7 mouse cellular contexts compared by ENCODE assay signal in the genomic region with DNA sequence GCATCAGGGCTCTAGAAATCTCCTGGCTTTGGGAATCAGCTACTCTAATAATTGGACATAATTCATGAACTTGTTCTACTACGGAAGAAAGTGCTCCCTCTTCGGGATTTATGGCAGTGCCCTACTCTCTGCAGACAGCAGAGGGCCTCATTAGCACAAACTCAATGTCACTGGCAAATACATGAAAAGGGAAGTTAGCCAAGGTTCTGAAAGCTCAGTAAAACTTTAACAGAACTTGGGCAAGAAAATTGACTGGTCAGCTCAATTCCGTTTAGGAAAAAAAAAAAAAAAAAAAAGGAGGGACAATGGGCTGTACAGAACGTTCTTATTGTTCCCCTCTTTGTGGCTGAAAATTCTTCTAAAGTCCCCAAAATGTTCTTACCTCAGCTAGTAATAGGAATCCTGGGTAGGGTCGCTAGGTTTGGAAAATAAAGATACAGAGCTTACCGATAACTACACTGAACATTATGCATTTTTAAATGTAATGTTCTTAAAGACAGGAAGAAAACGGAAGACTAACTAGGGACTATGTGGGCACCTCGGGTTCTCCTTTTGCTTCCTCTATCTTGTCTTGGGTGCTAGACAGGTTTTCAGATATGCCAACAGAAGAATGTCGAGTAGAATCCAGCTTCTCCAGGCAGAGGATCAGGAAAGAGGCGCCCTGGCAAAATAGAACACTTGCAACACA. TPM values are rescaled to one million over a fixed set of nuclear protein-coding genes. Genes with fewer than 3 reads are reported as not detected.
DNase-seq lines count a peak whose midpoint lies in the region; ATAC-seq and TF ChIP-seq lines count a peak whose summit lies in the region.

No protein-coding gene starts in this region.

- no peak for TF ChIP-seq POLR2A in bone marrow, adult 2 months (IDR thresholded peaks at IDR 0.05; ENCODE audit: borderline replicate concordance, control insufficient read depth, low read depth, low read length)
- TF ChIP-seq POLR2A in lung, adult 2 months (IDR thresholded peaks at IDR 0.05; ENCODE audit: borderline replicate concordance, extremely low read depth, low read depth, low read length), result no peak

- ATAC-seq in limb, embryonic 11.5 days (ENCODE audit: insufficient number of reproducible peaks, low FRiP score, low TSS enrichment, low read depth), result no peak

- peak; percentile 28 for DNase-seq in limb, embryonic 11.5 days (ENCODE audit: low spot score)
- no peak for DNase-seq in limb, embryonic 10.5 days (ENCODE audit: low spot score)
- peak; percentile 72 for DNase-seq in MEL-GATA-1-ER (ENCODE audit: extremely low read depth, low read depth)
- DNase-seq in heart, postnatal 25 days (ENCODE audit: low spot score), result peak; percentile 37
- DNase-seq in lung, adult 2 months, result peak; percentile 19
- peak; percentile 39 for DNase-seq in thymus, postnatal 25 days

- no peaks in the 10 kb centered on the region for H3K4me1 ChIP-seq in limb, embryonic 11.5 days (ENCODE audit: control insufficient read depth, insufficient read depth, low read length)
- H3K4me1 ChIP-seq in limb, embryonic 10.5 days, result no peaks in the 10 kb centered on the region
- H3K4me1 ChIP-seq in bone marrow, adult 2 months (ENCODE audit: control insufficient read depth, insufficient read depth, low read length), result no peaks in the 10 kb centered on the region
- H3K4me1 ChIP-seq in lung, adult 2 months (ENCODE audit: control insufficient read depth, insufficient read depth, low read length), result no peaks in the 10 kb centered on the region; the same call in 1 of the 2 replicates

- intact Hi-C loops in heart, postnatal 25 days (cut with DNase I), result loop anchor here (1.0 to 5.0 kb wide), 2 partner anchors 108 to 230 kb away; partner anchors contain the start of gene Tsc22d3

- H3K27me3 ChIP-seq in limb, embryonic 11.5 days (ENCODE audit: control insufficient read depth, insufficient read depth, low read length), result peaks cover 2% of the 10 kb centered on the region; the same call in 1 of the 2 replicates
- H3K27me3 ChIP-seq in limb, embryonic 10.5 days (ENCODE audit: low read depth, poor library complexity, severe bottlenecking), result peaks cover 85% of the 10 kb centered on the region

- H3K4me2 ChIP-seq in limb, embryonic 11.5 days (ENCODE audit: low read depth, severe bottlenecking), result no peak overlapping the region

- 58% methylated on average over 10 of the region's 10 CpGs for WGBS in limb, embryonic 11.5 days
- WGBS in limb, embryonic 10.5 days, result 58% methylated on average over 10 of the region's 10 CpGs
- 20% methylated on average over 10 of the region's 10 CpGs for WGBS in bone marrow, adult 2 months
- 49% methylated on average over 10 of the region's 10 CpGs for WGBS in lung, adult 2 months

- H3K9me3 ChIP-seq in limb, embryonic 11.5 days (ENCODE audit: control insufficient read depth, low read length), result no peaks in the 10 kb centered on the region
- H3K9me3 ChIP-seq in limb, embryonic 10.5 days (replicated peaks), result no peaks in the 10 kb centered on the region

- H3K27ac ChIP-seq in limb, embryonic 11.5 days (replicated peaks; ENCODE audit: low read depth, low read length), result no peak overlapping the region
- H3K27ac ChIP-seq in limb, embryonic 10.5 days, result no peak overlapping the region
- no peak overlapping the region for H3K27ac ChIP-seq in bone marrow, adult 2 months (ENCODE audit: control insufficient read depth, insufficient read depth, low read depth, low read length, poor library complexity)

- peak; percentile 42; the same call in 1 of the 2 replicates for TF ChIP-seq CTCF in bone marrow, adult 2 months (IDR thresholded peaks at IDR 0.05; ENCODE audit: control insufficient read depth, insufficient read depth, low read length)
- peak; percentile 48 for TF ChIP-seq CTCF in lung, adult 2 months (IDR thresholded peaks at IDR 0.05; ENCODE audit: insufficient read depth, low read length)

- no peaks in the 10 kb centered on the region for H3K36me3 ChIP-seq in limb, embryonic 11.5 days (ENCODE audit: control insufficient read depth, insufficient read depth, low read length)
- H3K36me3 ChIP-seq in limb, embryonic 10.5 days, result no peaks in the 10 kb centered on the region

- no peak overlapping the region for H3K9ac ChIP-seq in limb, embryonic 11.5 days (ENCODE audit: low read length)

- no peak overlapping the region for H3K4me3 ChIP-seq in limb, embryonic 11.5 days (ENCODE audit: low read depth, low read length)
- no peak overlapping the region for H3K4me3 ChIP-seq in limb, embryonic 10.5 days
- H3K4me3 ChIP-seq in bone marrow, adult 2 months (replicated peaks; ENCODE audit: control insufficient read depth, low read depth, low read length), result no peak overlapping the region
- no peak overlapping the region for H3K4me3 ChIP-seq in lung, adult 2 months (replicated peaks; ENCODE audit: extremely low read depth, low read depth, low read length)

RNA-seq across cellular contexts. Expression of gene Prps1, which starts 35.6 kb away (rescaled TPM):
- polyA plus RNA-seq in limb, embryonic 11.5 days (2014; fragmentation: Nextera tagmentation; extraction: Ambion mirVana), result 88.3 and 91.5 TPM in 2 replicates
- 95.7 and 111 TPM in 2 replicates for polyA plus RNA-seq in limb, embryonic 10.5 days (2016; fragmentation: Nextera tagmentation; extraction: Ambion mirVana)
- polyA plus RNA-seq in bone marrow, adult 2 months (2011; ENCODE audit: insufficient read depth, insufficient read length, low replicate concordance, missing spikeins), result 22.9 and 24.5 TPM in 2 replicates
- total RNA-seq in heart, postnatal 25 days (2021), result 10 to 100 TPM; 27.8 to 28.0 TPM
- polyA plus RNA-seq in lung, adult 2 months (2012; rRNA removed), result 5.8 and 10.2 TPM in 2 replicates
